Mouse (Mus musculus) embryo, embryonic 9.5 days (tissue): ENCODE results near the gene Retreg3.

Source experiments
- DNase-seq: peaks from one replicate; pipeline ENCODE4 v3.0.0-alpha.2; 2017; ENCODE audit errors: extremely low spot score

Retreg3 gene

DNA sequence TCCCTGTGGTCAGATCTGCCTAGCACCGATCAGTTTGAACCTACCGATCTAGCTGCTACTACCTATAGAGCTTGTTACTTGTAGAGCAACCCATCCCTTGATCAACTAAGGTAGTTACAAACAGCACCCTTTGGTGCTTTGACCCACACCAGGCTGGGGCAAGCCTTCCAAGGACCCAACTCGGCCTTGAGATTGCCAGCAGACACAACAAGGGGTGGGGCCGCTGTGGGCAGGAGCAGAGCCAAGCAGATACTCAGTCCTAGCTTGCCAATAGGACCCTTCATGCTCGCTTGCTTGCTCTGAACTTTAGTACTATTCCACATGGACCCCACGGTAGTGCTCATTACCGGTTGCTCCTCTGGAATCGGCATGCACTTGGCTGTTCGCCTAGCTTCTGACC lies 41.6 kb downstream of the Retreg3 start, which contains the start of gene Hsd17b1:
Gene Hsd17b1 (plus strand): TSS at position 291 of the 400 bp plus-strand sequence.
- no peak for DNase-seq

DNA sequence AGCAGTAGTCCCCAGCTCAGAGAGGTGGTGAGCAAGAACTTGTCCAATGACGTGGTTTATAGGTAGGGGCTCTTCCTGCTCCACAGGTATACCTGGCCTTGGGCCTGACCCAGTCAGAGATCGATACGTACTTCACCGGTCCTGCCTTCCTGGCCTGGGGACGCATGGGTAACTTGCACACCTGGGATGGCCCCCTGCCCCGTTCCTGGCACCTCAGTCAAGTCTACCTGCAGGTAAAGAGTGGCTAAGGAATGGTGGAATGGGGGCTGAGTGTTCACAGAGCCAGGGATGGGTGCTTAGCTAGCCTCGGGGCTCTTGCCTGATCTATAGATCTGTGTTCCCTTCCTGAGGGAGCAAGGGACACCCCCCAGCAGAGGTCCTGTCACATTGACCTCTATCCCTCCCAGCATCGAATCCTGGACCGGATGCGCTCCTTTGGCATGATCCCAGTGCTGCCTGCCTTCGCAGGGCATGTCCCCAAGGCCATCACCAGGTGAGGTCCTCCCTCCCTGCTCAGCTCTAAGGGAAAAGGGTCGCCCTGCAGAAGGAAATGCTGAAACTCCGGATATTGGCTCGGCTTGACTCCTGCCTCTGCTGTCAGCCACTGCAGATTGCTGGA lies 47.8 kb downstream of the Retreg3 start:
- DNase-seq = no peak

DNA sequence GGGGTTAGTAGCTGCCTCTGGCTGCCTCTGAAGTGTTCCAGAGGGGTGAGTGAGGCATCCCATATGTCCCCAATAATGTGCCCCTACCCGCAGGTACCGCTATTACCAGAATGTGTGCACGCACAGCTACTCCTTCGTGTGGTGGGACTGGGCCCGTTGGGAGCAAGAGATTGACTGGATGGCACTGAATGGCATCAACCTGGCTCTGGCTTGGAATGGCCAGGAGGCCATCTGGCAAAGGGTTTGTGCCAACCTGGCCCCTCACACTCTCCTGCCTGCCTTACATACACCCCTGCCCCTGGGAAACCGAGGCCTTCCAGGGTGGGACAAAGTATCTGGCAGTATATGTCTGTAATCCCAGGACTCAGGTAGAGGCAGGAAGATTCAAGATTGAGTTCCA lies 48.7 kb downstream of the Retreg3 start:
- no peak for DNase-seq

DNA sequence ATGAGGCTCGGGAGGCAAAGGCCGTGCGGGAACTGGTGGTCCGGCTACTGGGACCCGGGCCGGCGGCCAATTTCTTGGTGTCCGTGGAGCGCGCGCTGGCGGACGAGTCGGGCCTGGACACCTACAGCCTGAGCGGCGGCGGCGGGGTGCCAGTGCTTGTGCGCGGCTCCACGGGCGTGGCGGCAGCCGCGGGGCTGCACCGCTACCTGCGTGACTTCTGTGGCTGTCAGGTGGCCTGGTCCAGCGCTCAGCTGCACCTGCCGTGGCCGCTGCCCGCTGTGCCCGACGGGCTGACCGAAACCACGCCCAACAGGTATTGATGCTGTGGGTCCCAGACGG lies 49.5 kb downstream of the Retreg3 start:
- no peak for DNase-seq

DNA sequence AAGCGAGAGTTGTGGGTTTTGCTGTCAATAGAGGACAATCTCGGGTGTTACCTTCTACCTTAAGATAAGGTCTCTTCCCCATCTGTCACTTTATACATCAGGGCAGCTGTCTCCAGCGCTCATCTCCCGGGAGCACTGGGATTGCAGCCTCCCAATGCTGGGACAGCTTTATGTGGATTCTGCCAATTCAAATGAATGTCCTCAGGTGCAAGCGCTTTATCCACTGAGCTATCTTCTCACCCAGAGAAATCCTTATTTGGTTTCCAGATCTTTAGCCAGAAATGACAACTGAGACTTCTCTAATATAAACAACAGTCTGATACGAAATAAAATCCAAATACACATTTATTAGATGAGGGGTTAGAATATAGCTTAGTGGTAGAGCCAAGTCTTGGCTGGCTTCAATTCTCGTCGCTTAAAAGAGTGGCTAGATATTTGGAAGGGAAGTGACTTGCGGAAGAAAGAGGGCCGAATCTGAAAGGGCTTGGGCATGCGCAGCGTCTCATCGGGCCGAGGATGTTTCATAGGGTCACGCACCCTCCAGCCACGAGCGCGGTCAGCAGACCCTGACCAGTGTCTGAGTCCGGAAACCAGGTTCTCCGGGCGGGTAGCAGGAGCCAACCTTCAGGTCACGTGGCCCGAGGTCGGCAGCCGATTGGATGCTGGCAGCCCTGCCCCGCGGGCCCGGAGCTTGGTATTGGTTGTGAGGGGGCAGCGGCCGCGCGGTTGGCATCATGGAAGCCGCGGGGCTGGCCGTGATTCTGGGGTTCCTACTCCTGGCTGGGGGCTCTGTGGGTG lies 50.1 kb downstream of the Retreg3 start, which contains the start of gene Naglu:
Gene Naglu (plus strand): TSS at position 622 of the 798 bp plus-strand sequence.
- peak; percentile 90 for DNase-seq

DNA sequence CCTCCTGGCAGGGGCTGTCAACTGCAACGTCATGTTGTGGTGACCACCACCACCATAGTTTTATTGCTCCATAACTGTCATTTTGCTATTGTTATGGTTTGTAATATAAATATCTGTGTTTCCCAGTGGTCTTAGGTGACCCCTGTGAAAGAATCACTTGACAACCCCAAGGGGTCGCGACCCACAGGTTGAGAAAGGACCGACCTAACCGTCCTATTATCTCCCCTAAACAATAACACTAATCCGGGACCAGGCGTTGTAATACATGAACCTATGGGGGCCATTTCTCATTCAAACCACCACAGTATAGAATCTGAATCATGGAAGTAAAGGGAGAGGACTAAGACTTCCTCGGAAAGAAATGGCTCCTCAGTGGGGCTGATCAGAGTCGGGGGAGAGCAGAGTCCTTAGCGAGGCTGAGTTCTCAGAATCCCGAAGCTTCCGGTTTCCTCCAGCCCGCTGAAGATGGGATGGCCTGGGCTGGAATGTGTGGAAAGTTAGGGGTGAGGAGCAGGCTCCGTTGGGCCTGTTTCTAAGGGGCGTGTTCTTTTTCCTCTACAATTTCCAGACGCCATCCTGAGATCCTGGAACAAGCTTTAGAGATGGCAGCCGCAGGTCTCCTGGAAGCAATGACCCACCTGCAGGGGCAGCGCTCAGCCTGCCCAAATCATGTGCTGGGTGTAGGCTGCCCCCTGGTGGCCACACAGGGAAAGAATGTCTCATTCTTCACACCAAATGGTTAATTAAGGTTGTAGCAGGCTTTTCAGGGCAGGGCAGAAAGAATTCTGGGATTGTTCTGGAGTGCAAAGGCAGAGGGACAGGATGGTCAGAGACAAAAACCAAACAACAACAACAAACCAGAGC lies 52.9 kb downstream of the Retreg3 start:
- peak; percentile 84 for DNase-seq

DNA sequence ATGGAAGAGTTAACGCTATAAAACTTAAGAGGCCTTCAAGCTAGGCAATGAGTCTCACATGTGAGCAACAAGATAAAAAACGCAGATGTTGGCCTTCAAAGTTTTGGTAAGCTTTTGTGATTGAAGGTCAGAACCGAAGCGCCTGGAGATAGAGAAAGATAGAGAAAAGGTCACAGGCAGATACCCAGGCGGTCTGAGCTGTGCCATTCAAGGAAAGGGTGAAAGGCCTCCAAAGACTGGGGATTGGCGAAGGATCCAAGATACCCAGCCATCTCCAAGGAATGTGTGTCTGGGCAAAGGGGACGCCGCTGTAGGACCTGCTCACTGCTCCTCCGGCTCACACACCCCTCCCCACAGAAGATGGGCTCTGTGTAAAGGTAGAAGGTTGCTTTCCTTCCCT lies 54.7 kb downstream of the Retreg3 start:
- DNase-seq = no peak

DNA sequence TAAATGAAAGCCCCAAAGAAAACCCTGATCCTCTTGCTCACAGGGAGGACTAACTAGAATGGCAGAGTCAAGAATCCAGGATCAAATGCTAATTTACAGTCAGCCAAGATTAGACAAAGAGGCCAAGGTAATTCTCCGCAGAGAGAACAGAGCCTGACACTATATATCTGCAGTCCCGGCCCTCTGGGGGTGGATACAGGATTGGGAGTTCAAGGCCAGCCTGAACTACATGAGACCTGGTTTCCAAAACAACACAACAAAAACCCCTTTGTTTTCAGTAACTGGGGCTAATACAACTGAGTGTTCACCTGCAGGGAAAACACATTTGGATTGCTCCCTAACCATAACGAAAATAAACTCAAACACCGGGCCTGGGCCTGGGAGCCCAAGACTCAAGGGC lies 55.2 kb downstream of the Retreg3 start:
- DNase-seq = no peak

DNA sequence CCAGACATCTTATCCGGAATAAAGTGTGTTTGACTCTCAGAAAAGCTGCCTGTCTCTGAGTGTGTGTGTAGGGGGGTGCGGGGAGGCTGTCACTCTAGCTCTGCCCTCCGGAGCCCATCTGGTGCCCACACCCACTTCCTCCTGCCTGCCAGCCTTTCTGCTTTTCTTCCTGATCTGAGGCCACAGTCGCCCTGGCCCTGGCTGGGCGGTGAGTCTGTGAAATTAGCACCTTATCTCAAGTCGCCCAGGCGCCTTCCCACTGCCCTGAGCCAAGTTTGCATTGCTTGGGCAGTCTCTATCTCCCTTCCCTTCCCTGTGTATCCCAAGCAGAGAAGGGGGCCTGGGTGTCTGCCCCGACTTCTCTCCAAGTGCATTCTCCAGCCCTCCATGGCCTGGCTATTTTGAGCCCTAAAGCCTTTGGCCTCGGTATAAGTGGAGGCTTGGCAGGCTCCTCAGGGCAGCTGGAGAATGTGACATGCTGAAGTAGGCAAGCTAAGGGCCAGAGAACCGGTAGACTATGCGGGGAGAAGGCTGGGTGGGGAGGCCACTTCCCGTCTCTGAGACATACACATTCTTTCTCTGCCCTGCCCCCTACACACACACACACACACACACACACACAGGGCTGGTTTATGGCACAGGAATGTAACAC lies 55.9 kb downstream of the Retreg3 start:
- DNase-seq = no peak

DNA sequence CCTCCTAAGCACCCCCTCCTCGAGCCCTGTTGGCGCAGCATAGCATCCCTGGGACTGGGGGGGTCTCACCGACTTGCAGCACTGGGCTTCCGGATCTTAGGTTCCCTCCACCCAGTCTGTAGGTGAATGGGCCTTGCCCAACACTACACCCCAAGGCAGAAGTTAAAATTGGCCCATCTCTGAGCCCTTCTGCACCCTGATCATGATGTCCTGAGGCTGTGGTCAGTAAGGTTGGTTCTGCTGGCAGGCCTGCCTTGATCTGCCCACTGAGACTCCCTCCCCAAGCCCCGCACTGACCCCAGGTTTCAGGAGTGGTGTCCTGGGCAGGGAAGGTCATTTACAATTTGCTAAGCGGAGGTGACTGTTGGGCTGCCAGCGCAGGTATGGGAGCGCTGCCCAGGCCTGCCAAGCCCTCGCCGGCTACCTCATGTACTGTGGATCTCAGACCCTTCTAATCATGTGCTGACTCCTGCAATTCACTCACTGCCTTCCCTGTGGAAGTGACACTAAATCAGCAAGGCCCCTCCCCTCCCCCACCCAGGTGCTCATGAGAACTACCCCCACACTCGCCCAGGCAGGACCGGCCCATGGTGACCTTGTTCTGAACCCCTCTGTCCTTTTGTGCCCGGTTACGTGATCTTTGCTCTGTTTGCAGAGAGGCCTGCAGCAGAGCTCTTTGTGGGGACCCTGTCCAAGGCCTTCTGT lies 56.6 kb downstream of the Retreg3 start:
- no peak for DNase-seq

DNA sequence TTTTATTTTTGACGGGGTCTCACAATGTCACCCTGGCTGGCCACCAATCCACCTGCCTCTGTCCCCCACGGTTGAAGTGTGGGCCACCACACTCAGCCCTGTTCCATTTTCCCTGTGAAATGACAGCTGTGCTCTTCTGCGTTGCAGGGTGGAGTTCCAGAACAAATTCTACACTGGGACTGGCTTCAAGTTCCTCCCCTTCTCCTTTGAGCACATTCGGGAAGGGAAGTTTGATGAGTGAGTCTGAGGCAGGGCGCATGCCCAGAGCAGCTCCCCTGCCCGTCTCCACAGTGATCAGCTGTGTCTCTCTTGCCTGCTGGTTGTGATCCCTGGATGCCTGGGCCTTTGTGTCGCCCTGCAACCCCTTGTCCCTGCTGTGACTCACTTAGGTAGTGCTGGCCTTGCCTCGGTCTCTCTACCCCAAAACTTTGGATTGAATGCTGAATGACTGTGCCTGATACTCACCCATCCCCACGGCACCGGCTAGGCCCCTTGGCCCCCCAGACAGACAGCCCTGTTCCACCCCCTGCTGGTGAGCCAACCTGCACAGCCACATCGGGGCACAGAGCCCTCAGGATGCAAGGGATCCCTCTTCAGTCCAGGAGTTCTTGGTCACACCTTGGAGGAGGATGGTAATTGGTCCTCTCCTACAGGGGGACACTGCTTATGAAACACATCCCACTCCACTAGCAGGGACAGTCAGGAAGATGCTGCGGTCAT lies 57.4 kb downstream of the Retreg3 start:
- no peak for DNase-seq

DNA sequence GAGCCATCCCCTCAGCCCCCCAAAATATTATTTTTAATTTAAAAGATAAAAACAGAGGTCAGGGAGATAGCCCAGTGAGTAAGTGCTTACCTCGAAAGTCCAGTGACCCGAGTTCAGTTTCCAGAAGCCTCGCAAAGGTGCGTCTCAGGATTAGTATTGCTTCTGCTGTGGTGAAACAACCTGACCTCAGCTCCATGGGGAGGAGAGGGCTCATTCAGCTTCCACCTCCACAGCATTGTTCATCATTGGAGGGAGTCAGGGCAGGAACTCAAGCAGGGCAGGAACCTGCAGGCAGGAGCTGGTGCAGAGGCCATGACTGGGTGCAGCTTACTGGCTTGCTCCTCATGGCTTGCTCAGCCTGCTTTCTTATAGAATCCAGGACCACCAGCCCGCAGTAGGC lies 58.6 kb downstream of the Retreg3 start:
- DNase-seq = no peak

DNA sequence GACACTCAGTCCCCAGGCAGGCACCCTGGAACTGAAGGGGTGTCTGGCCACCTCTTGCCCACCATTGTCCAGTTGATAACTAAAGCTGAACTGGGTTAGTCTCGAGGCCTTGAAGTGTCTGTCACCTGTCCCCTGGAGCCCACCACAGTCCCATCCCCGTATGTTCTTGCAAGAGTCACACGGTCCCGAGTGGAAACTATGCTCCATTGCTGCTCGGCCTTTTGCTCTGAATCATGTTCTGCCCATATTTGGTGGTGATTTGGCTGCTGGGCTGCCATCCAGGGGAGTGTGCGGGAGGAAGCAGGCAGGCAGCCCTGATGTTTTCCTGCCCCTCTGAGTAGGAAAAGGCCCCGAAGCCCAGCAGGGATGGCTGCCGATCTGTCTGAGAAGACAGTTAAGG lies 59.6 kb downstream of the Retreg3 start:
- DNase-seq = no peak

DNA sequence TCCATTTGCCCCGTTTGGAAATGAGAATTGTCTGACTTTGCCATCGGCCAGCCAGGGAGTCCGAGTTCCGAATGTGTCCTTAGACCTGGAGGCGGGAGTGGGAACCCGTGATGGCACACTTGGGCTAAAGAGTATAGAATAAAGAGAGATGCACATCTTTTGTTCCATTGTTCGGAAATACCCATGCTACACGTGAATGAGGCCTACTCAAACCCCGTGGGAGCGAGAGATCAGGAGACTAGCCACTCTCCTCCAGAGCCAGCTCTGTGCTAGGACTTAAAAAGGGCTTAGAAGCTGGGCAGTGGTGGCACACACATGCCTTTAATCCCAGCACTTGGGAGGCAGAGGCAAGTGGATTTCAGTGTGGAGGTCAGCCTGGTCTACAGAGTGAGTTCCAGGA lies 60.2 kb downstream of the Retreg3 start:
- DNase-seq = no peak

DNA sequence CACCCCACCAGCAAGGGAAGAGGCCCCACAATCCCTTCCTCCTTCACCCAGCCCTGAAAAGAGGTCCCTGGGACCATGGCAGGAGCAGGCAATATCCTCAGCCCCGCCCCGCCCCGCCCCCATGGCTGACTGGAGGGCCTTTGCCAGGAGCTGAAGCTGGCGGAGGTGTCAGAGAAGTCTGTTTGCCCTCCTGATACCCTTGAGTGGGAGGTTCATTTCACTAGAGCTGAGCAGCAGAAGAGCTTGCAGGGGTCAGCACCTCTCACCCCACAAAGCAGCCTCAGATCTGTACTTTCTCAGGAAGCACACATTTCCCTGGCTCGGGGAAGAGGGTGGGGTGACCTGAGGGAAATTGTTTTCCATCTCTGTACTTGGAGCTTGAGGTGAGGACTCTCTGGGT lies 61.0 kb downstream of the Retreg3 start:
- no peak for DNase-seq

DNA sequence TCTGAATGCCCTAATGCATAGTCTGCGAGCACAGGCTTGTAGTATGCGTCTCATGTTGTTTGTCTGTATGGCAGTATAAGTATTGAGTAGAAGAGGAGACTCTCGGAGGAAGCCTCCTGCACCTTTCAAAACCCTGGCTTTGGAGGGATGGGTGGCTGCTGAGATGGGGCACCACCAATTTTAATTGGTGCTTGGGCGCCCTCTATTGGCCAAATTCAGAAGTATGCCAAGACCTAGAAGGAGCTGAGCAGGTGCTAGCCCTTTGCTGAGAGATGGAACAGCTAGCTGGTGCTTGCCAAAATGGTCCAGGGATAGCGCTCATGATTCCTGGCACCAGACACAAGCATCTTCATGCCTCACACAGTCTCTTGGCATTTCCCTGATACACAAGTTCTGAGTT lies 61.8 kb downstream of the Retreg3 start:
- peak; percentile 79 for DNase-seq

DNA sequence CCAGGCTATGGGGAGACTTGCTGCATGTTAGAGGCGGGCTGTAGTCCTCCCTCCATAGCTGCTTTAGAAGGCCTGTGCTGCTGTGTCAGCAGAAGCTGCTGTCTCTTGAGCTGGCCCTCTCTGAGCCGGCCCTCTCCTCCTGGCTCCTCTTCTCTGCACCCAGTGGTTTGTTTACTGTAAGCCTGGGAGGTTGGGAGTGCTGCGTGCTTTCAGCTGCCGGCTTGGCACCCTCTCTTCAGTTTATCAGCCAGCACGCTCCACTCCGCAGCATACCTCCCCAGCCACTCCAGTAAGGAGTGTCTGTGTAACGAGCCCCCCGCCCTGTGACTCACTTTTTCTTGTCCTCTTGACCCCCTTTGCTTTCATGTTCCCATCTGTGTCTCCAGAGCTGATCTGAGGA lies 62.8 kb downstream of the Retreg3 start:
- DNase-seq = no peak

DNA sequence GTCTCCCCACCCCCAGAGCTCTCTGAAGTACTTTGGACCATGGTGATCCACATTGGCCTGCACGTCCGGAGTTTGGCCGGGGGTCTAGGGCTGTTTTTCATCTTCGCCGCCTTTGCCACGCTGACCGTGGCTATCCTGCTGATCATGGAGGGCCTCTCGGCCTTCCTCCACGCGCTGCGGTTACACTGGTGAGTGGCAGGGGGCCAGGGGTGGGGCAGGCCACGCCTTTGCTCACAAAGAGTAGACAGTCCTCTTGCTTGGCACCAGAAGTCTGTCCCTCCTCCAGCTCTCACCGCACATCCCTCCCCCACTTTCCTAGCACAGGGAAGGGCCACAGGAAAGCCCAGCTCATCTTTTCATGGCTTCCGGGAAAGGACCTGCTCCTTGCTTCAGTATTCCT lies 64.3 kb downstream of the Retreg3 start:
- no peak for DNase-seq

DNA sequence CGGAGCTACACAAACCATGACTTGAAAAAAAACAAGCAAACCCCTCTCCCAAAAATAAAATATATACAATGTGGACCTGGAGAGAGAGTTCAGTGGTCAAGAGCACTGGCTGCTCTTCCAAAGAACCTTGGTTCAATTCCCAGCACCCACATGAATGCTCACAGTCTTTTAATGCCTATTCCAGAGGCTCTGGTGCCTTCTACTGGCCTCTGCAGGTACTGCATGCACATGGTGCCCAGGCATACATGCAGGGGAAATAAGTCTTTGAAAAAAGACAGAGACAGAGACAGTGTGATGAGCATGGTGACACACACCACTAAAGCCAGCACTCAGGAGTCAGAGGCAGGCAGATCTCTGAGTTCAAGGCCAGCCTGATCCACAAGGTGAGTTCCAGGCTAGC lies 65.7 kb downstream of the Retreg3 start:
- no peak for DNase-seq

DNA sequence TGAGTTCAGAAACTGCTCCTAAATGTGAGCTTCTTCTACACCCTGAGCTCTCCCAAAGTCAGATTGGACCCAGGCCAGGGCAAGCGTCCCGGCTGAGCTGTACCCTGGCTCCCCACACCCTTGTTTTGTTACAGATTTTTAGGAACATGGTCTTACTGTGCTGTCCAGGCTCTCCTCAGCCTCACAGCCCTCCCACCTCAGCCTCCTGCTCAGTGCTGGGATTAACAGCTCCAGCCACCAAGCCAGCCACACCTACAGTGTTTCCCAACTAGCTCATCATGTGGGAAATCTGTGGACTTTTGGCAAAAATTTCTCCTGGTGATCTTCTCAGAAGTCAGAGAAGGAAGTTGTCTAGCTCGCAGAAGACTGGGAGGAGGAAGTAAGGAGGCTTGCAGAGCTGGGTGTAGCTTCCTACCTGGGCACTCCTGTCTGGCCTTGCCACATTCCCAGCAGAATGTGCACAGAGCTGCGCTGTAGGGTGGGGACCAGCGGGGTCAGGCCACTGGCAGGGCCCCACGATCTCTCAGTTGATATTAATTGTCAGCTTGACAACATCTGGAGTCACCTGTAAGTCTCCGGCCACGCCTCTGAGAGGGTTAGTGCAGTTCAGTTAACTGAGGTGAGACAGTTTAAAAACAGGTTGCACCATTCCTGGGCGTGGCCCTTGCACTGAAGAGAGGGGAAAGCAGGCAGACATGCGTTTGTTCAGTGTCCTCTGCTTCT lies 66.8 kb downstream of the Retreg3 start:
- no peak for DNase-seq
